Mouse (Mus musculus) cerebellum, adult 11-12 months (tissue): ENCODE results near the gene Elob.

Experiments used
- DNase-seq: peaks from one replicate; pipeline ENCODE4 v3.0.0; 2022

Gene Elob

DNA sequence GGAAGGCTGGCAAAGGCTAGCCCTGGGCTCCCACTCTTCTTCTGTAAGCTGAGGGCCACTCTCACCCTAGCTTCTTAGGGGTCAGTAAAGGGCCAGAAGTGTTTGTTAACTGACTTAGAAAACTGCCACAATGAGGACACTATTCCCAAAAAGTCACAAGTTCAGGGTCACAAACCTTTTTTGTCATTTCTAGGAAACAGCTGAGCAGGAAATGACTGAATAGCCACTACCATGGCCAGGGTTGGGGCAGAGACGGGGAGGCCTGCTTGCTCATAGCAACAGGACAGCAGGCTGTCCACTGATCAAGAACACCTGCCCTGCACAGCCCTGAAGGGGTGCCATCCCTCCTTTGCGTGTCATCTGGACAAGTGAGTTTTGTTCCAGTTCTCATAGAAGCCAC is 51.8 kb downstream of the Elob start:
- no peak for DNase-seq

DNA sequence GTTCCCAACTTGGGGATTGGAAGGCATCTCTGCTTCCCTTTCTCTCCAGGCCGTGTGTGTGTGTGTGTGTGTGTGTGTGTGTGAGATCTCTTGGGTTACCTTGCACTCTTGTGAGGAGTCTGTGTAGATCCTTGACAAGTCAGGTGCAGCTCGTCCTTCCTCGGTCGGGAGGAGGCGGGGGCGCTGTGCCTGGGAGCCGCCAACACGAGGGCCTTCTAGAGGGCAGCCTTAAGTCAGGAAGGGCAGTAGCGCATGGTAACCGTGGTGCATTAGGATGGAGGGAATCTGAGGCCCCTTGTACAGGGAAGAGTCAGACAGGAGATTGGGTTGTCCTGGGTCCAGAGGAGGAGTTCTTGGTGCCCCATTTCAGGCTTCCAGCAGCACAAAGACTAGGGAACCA is 52.7 kb downstream of the Elob start:
- DNase-seq: no peak
